Mouse (Mus musculus): ENCODE measurements at regions not wholly inside any gene's neighbourhood (a gene's known extent, or its start where the extent isn't known, plus 50 kb on each side); places are given as distances from the start of the nearest gene placed in this dataset.

GRCm38 (mm10) chr13:14898495-14898894 is 268.5 kb downstream of the AW209491 start:
- no peak for DNase-seq (ENCODE audit: low spot score in 2 of 2)

- DNase-seq (ENCODE audit: low spot score in 2 of 2), result no peak
Measured at GRCm38 (mm10) chr13:14930137-14930785, 300.3 kb downstream of the AW209491 start.

- no peak for DNase-seq (ENCODE audit: low spot score in 2 of 2)
Measured at GRCm38 (mm10) chr13:14966187-14966726, 336.3 kb downstream of the AW209491 start.

- DNase-seq (ENCODE audit: low spot score in 2 of 2), result no peak
Measured at GRCm38 (mm10) chr13:15002700-15003099, 372.7 kb downstream of the AW209491 start.

GRCm38 (mm10) chr13:15011638-15012037 is 381.7 kb downstream of the AW209491 start:
- DNase-seq (ENCODE audit: low spot score in 2 of 2), result no peak

GRCm38 (mm10) chr13:15018811-15019745 is 389.1 kb downstream of the AW209491 start:
- DNase-seq (ENCODE audit: low spot score in 2 of 2), result no peak

GRCm38 (mm10) chr13:15026601-15027000 is 396.6 kb downstream of the AW209491 start:
- DNase-seq (ENCODE audit: low spot score in 2 of 2), result no peak

- no peak for DNase-seq (ENCODE audit: low spot score in 2 of 2)
Measured at GRCm38 (mm10) chr13:15052667-15053375, 410.2 kb upstream of the Gli3 start.

GRCm38 (mm10) chr13:15054705-15055104 is 408.3 kb upstream of the Gli3 start:
- no peak for DNase-seq (ENCODE audit: low spot score in 2 of 2)

- DNase-seq (ENCODE audit: low spot score in 2 of 2), result no peak
Measured at GRCm38 (mm10) chr13:15078635-15079094, 384.4 kb upstream of the Gli3 start.

GRCm38 (mm10) chr13:15079148-15079547 is 383.9 kb upstream of the Gli3 start:
- no peak for DNase-seq (ENCODE audit: low spot score in 2 of 2)

- DNase-seq (ENCODE audit: low spot score in 2 of 2), result no peak
Measured at GRCm38 (mm10) chr13:15082255-15082932, 380.6 kb upstream of the Gli3 start.

- no peak for DNase-seq (ENCODE audit: low spot score in 2 of 2)
Measured at GRCm38 (mm10) chr13:15094836-15095235, 368.2 kb upstream of the Gli3 start.

- DNase-seq (ENCODE audit: low spot score in 2 of 2), result no peak
Measured at GRCm38 (mm10) chr13:15107753-15108305, 355.2 kb upstream of the Gli3 start.

GRCm38 (mm10) chr13:15113383-15113782 is 349.7 kb upstream of the Gli3 start:
- DNase-seq (ENCODE audit: low spot score in 2 of 2), result no peak

- peak in 1 of 2 experiments; percentile 7 for DNase-seq (ENCODE audit: low spot score in 2 of 2)
Measured at GRCm38 (mm10) chr13:15130249-15130648, 332.8 kb upstream of the Gli3 start.

GRCm38 (mm10) chr13:15146167-15146566 is 316.9 kb upstream of the Gli3 start:
- no peak for DNase-seq (ENCODE audit: low spot score in 2 of 2)

- DNase-seq (ENCODE audit: low spot score in 2 of 2), result no peak
Measured at GRCm38 (mm10) chr13:15180898-15181297, 282.1 kb upstream of the Gli3 start.

GRCm38 (mm10) chr13:15211635-15212352 is 251.2 kb upstream of the Gli3 start:
- DNase-seq (ENCODE audit: low spot score in 2 of 2), result no peak

- no peak for DNase-seq (ENCODE audit: low spot score in 2 of 2)
Measured at GRCm38 (mm10) chr13:15212353-15212850, 250.6 kb upstream of the Gli3 start.

All from left cerebral cortex, adult 8-10 months (tissue).